Mouse (Mus musculus) stomach, embryonic 15.5 days (tissue): ENCODE measurements around the gene Cyp3a13. TPM values are rescaled to one million over a fixed set of nuclear protein-coding genes. Genes with fewer than 3 reads are reported as not detected.
A peak's percentile ranks its signal among the peaks of the same experiment; 100 is the strongest.
"Not testable (repeated sequence)": the region's sequence is repeated elsewhere in the genome, so short reads cannot be mapped to it uniquely, and the experiment has no call there.

Source experiments
- ATAC-seq: fragments of 200-750 bp; cut with Nextera tagmentation; 2 replicates; pipeline ENCODE4 v1.8.0; 2017; ENCODE audit warnings: low read depth, moderate number of reproducible peaks, moderate TSS enrichment; ENCODE audit not compliant: insufficient read depth, low FRiP score
- H3K27ac ChIP-seq: fragments of 300-500 bp; sonication (generic); 2 replicates; pipeline ENCODE4 v1.5.1; 2015; ENCODE audit warnings: mild to moderate bottlenecking, inconsistent platforms
- H3K27me3 ChIP-seq: fragments of 300-500 bp; sonication (generic); replicated peaks from 2 replicates; pipeline ENCODE4 v1.6.1; 2015; ENCODE audit warnings: inconsistent platforms
- H3K36me3 ChIP-seq: fragments of 300-500 bp; sonication (generic); 2 replicates; pipeline ENCODE4 v1.6.1; 2015; ENCODE audit warnings: inconsistent platforms
- H3K4me1 ChIP-seq: fragments of 300-500 bp; sonication (generic); 2 replicates; pipeline ENCODE4 v1.6.1; 2015; ENCODE audit warnings: inconsistent platforms
- H3K4me2 ChIP-seq: fragments of 300-500 bp; sonication (generic); 2 replicates; pipeline ENCODE4 v1.6.1; 2015; ENCODE audit warnings: mild to moderate bottlenecking, inconsistent platforms
- H3K4me3 ChIP-seq: fragments of 300-500 bp; sonication (generic); replicated peaks from 2 replicates; pipeline ENCODE4 v1.5.1; 2015; ENCODE audit warnings: inconsistent platforms
- H3K9ac ChIP-seq: fragments of 300-500 bp; sonication (generic); 2 replicates; pipeline ENCODE4 v1.6.1; 2015; ENCODE audit warnings: inconsistent platforms
- H3K9me3 ChIP-seq: fragments of 300-500 bp; sonication (generic); 2 replicates; pipeline ENCODE4 v1.6.1; 2016; ENCODE audit warnings: inconsistent platforms
- WGBS: fragments of 180-500 bp; shearing (Covaris S2); methylation state at CpG from one replicate; pipeline ENCODE4 v1.1.7; 2015; 5-methylcytosine and 5-hydroxymethylcytosine counted together
- polyA plus RNA-seq: library from polyadenylated mRNA; unstranded; fragments of >200 nt; fragmentation: Nextera tagmentation; extraction: Ambion mirVana; gene quantifications from 2 replicates; pipeline ENCODE4 v1.2.1, GENCODE M21; 2015

The Cyp3a13 gene
- 9.3 and 10.4 TPM in 2 replicates for polyA plus RNA-seq

DNA sequence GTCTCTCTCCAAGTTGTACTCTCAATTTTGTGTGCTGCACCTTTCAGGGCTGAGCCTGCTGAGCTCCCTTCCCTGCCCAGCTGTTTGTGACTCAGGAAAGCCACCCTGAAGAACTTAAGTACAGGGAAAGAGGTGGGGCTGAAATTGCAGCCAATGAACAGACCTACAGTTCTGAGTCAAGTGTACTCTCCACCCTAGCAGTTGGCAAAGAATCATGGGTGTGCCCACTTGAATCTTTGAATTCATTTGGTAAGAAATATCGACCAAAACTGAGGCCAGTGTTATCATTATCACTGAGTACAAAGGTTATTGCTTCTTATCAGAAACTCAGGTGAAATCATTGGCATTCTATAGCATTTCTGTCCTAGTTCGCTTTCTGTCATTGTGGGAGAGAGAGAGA, at the start of gene Cyp3a13:
Gene Cyp3a13 (minus strand): TSS at position 88 of the 400 bp plus-strand sequence.
- no peaks in the 10 kb centered on the region for H3K27me3 ChIP-seq
- H3K4me1 ChIP-seq: no peaks in the 10 kb centered on the region
- H3K4me2 ChIP-seq: peak within 1 kb of the TSS; percentile 27; the same call in 1 of the 2 replicates
- no peaks in the 10 kb centered on the region for H3K9me3 ChIP-seq
- H3K27ac ChIP-seq: peak within 1 kb of the TSS; percentile 78
- no peak within 1 kb of the TSS for H3K9ac ChIP-seq
- peak within 1 kb of the TSS; percentile 11 for H3K4me3 ChIP-seq
- peak; percentile 86 for ATAC-seq
- H3K36me3 ChIP-seq: no peaks in the 10 kb centered on the region
- WGBS: 46% methylated on average over 2 of the region's 2 CpGs

DNA sequence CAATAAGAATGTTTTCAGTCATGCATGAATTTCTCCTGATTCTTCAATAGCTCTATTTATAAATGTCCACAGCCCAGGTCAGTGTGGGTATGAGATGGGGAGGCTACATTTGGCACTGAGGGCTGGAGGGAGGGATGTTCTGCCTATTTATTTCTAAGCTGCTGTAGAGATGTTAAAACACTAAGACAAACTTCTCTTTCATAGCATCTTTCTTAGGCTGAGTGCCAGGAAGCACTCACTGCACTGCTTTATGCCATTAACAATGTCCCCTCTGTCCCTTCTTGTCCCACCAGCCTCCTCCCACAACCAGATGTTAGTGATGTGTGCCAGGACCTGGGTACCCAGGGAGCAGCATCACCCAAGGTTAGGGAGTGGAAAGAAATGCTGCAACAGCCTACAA, 45.1 kb upstream of the Cyp3a13 start:
- Histone ChIP-seq H3K4me3 (no peak overlapping the region), H3K36me3 (no peaks in the 10 kb centered on the region), H3K27me3 (no peaks in the 10 kb centered on the region), H3K4me2 (no peak overlapping the region), H3K4me1 (no peaks in the 10 kb centered on the region), H3K9ac (no peak overlapping the region), H3K9me3 (no peaks in the 10 kb centered on the region), H3K27ac (no peak overlapping the region)
- no peak for ATAC-seq

DNA sequence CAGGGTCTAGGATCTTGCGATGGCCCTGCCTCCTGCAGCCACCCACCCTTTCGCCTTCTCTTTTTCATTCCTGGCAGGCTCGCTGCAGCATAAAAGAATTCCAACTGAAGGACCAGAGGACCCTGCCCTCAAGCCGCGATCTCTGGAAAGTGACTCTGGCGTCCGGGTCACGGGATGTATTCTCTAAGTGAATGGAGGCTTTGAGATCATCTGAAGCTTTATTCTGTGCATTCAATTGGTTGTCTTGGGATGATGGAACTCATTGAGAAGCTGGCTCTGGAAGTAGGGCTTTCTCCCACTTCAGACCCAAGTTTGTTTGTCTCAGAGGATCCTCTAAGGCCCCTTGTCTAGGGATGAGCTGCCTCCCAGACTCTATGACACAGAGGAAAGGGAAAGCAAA, 41.5 kb upstream of the Cyp3a13 start, which contains the start of gene Gjc3:
Gene Gjc3 (minus strand): TSS at position 154 of the 400 bp plus-strand sequence.
- H3K27ac ChIP-seq: no peak within 1 kb of the TSS
- no peak for ATAC-seq
- no peak within 1 kb of the TSS for H3K4me2 ChIP-seq
- H3K9me3 ChIP-seq: no peaks in the 10 kb centered on the region
- H3K27me3 ChIP-seq: no peaks in the 10 kb centered on the region
- H3K4me1 ChIP-seq: no peaks in the 10 kb centered on the region
- no peak within 1 kb of the TSS for H3K4me3 ChIP-seq
- no peaks in the 10 kb centered on the region for H3K36me3 ChIP-seq
- H3K9ac ChIP-seq: no peak within 1 kb of the TSS
- WGBS: 78% methylated on average over 8 of the region's 8 CpGs

DNA sequence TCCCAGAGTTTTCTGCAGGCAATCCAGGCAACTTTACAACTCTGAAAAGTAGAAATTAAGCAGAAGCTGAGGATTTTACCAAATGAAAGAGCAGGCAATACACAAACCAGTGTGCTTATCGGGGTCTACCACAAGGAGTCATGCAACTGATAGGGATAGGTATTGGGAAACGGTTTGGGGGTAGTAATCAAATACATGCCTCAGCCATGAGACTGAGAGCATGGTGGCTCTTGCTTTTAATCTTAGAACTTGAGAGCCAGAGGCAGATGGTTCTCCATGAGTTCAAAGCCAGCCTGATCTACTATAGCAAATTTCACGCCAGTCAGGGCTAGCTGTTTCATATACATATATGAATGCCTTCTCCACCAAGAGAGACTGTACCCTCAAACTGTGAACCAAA, 35.0 kb upstream of the Cyp3a13 start:
- Histone ChIP-seq H3K36me3 (no peaks in the 10 kb centered on the region), H3K9ac (no peak overlapping the region), H3K9me3 (no peaks in the 10 kb centered on the region), H3K4me3 (no peak overlapping the region), H3K4me1 (no peaks in the 10 kb centered on the region), H3K27me3 (no peaks in the 10 kb centered on the region), H3K4me2 (no peak overlapping the region), H3K27ac (no peak overlapping the region)
- ATAC-seq: no peak
- 84% methylated on average over 3 of the region's 3 CpGs for WGBS

DNA sequence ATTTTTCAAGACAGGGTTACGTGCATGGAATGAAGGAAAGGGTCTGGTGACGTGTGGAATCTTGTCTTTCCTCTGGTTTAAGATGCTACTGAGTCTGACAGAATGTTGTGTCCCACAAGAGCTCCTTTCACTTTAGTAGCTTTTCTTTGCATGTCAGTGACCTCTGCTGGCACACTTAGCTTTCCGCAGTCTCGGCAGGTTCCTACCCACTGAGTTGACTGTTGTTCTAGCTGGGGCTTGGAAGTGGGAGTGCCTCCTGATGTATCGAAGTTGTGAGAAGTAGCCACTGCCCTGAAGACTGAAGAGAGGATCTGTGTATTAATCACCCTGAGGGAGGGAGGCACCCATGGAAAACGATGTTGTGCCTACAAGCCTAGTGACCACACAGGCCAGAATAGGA, 29.8 kb upstream of the Cyp3a13 start:
- H3K4me2 ChIP-seq: no peak overlapping the region
- H3K4me1 ChIP-seq: no peaks in the 10 kb centered on the region
- no peak overlapping the region for H3K9ac ChIP-seq
- H3K36me3 ChIP-seq: no peaks in the 10 kb centered on the region
- no peaks in the 10 kb centered on the region for H3K27me3 ChIP-seq
- H3K9me3 ChIP-seq: no peaks in the 10 kb centered on the region
- no peak overlapping the region for H3K27ac ChIP-seq
- no peak for ATAC-seq
- WGBS: 27% methylated on average over 6 of the region's 6 CpGs
- no peak overlapping the region for H3K4me3 ChIP-seq

DNA sequence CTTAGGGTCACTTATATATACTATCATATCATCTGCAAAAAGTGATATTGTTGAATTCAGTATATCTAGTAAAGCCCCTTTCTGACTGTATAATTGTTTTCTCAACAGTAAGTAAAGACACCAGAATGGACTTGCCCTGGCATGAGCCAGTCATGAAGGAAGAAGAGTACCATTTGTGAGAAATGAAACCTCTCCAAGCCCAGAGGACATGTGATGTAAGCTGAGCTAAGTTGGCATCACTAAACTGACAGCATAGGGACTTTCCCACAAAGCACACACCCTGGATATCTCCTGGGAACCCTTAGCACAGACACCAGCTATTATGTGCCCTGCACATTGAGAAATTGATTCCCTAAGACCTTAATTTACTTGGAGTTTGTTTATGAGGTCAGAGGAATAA, 25.9 kb upstream of the Cyp3a13 start:
- Histone ChIP-seq H3K9me3 (no peaks in the 10 kb centered on the region), H3K27me3 (no peaks in the 10 kb centered on the region), H3K9ac (no peak overlapping the region), H3K27ac (no peak overlapping the region), H3K4me3 (no peak overlapping the region), H3K36me3 (no peaks in the 10 kb centered on the region), H3K4me1 (no peaks in the 10 kb centered on the region), H3K4me2 (no peak overlapping the region)
- no peak for ATAC-seq

DNA sequence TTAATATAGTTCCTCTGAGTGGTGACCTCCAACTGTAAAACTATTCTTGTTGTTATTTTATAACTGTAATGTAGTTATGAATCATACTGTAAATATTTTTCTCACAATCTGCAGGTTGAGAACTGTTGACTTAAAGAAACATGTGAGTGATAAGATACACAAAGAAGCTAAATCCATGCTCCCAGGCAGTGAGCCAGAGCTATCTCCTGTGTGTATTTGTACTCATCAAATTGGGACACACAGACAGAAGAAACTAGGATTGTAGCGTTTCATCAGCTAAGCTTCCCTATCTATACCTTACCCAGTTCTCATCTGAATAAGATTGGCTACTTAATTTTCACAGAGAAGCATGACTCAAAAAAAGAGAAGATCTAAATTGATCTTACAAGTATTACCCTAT, 21.7 kb upstream of the Cyp3a13 start:
- Histone ChIP-seq H3K27ac (no peak overlapping the region), H3K9ac (no peak overlapping the region), H3K4me1 (no peaks in the 10 kb centered on the region), H3K36me3 (no peaks in the 10 kb centered on the region), H3K27me3 (no peaks in the 10 kb centered on the region), H3K9me3 (no peaks in the 10 kb centered on the region), H3K4me2 (no peak overlapping the region), H3K4me3 (no peak overlapping the region)
- no peak for ATAC-seq
- WGBS: 56% methylated on average over 1 of the region's 1 CpGs

DNA sequence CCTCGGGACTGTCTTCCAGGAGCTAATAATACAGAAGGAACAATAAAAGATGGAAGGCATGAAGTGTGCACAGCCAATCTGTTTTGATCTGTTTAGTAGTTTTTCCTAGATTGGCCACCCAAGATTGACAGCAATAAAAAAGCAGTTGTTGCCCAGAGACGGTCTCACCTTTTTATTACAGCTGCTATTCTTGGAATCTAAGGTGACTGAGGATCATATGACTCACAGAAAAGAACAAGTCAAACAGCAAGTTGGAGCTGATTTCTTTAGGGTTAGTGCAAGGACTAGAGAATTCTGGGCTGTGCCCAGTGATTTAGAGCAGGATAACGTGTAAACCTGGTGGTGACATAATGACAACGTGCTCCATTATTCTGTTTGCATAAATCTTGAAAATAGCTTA, 19.5 kb upstream of the Cyp3a13 start:
- Histone ChIP-seq H3K4me2 (no peak overlapping the region), H3K9me3 (no peaks in the 10 kb centered on the region), H3K36me3 (no peaks in the 10 kb centered on the region), H3K27me3 (no peaks in the 10 kb centered on the region), H3K27ac (no peak overlapping the region), H3K4me1 (no peaks in the 10 kb centered on the region), H3K9ac (no peak overlapping the region), H3K4me3 (no peak overlapping the region)
- WGBS: 62% methylated on average over 4 of the region's 4 CpGs
- no peak for ATAC-seq

DNA sequence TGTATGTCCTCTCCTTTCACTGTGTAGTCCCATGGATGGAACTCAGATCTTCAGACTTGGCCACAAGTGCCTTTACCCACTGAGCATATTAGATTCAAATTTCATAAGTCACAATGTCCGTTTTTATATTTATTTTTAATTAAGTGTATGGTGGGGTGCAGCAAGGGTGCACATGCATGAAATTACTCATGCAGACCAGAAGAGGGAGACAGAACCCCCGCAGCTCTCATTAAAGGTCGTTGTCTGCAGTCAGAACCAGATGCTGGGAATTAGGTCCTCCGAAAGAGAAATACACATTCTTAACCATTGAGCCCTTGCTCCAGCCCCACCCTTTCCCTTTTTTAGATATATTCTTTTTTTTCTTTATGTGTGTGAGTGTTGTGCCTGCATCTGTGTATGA, 15.8 kb upstream of the Cyp3a13 start:
- H3K9me3 ChIP-seq: no peaks in the 10 kb centered on the region
- H3K9ac ChIP-seq: no peak overlapping the region
- H3K4me3 ChIP-seq: no peak overlapping the region
- no peaks in the 10 kb centered on the region for H3K4me1 ChIP-seq
- ATAC-seq: no peak
- no peak overlapping the region for H3K4me2 ChIP-seq
- WGBS: 63% methylated on average over 4 of the region's 4 CpGs
- no peaks in the 10 kb centered on the region for H3K27me3 ChIP-seq
- H3K36me3 ChIP-seq: no peaks in the 10 kb centered on the region
- no peak overlapping the region for H3K27ac ChIP-seq

DNA sequence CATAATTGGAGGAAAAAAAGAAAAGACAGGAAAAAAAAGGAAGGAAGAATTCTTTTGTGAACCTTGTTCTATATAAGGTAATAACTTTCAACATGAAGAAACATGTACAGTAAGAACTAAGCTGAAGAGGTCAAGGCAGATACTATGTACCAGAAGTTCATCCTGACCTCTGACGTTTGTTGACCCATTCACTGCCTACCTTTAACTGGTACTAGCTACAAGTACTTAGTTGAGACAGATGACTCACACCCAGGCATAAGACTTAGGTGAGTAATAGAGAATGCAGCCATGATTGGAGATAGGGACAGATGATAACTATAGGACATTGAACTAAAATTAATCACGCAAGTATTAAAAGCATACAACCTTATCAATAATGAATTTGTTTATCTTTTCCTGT, 15.1 kb upstream of the Cyp3a13 start:
- no peaks in the 10 kb centered on the region for H3K4me1 ChIP-seq
- no peak for ATAC-seq
- 86% methylated on average over 2 of the region's 2 CpGs for WGBS

DNA sequence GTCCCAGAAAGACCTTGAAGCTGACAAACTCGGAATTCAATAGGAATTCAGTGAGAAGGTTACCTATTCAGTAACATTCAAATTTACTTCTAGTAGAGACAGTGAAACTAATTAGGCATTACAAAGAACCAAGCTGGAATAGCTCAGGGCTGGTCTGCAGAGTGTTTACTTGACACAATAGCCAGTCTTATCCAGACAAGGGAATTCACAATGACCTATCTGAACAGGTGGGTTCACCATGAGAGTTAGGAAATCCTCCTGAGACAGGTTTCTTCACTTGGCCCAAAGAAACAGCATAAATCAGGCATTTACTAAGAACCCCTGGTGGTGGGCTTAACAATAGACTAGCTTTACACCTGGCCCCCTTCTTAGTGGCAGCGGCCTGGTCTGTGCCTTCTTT, 12.5 kb upstream of the Cyp3a13 start:
- H3K9me3 ChIP-seq, H3K27ac ChIP-seq, H3K4me1 ChIP-seq, H3K36me3 ChIP-seq, H3K4me3 ChIP-seq, ATAC-seq, H3K27me3 ChIP-seq, H3K9ac ChIP-seq, H3K4me2 ChIP-seq: not testable (repeated sequence)
- 59% methylated on average over 2 of the region's 2 CpGs for WGBS

More for the DNA sequence above, 15.1 kb upstream of the Cyp3a13 start:
- Histone ChIP-seq H3K27ac (no peak overlapping the region), H3K27me3 (no peaks in the 10 kb centered on the region), H3K9me3 (no peaks in the 10 kb centered on the region), H3K36me3 (no peaks in the 10 kb centered on the region), H3K4me3 (no peak overlapping the region), H3K9ac (no peak overlapping the region), H3K4me2 (no peak overlapping the region)

DNA sequence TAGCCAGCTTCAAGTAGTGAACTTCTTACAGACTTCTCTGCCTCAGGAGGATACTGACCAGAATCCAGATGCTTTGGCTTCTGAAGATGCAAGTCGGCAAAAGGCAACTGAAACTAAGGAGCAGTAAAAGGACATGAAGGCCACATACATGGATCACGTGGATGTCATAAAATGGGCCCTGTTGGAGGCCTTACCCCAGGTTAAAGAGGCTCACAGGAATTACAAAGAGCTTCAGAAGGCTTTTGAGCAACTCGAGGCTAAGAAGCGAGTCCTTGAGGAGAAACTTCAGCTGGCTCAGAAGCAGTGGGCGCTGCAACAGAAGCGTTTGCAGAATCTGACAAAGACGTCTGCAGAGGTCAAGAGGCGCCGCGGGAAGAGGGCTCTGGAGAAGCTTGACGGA, 7.0 kb upstream of the Cyp3a13 start:
- ATAC-seq: no peak
- Histone ChIP-seq H3K27me3 (no peaks in the 10 kb centered on the region), H3K4me3 (no peak overlapping the region), H3K9me3 (no peaks in the 10 kb centered on the region), H3K36me3 (no peaks in the 10 kb centered on the region), H3K4me1 (no peaks in the 10 kb centered on the region), H3K9ac (no peak overlapping the region), H3K4me2 (no peak overlapping the region), H3K27ac (no peak overlapping the region)
- 73% methylated on average over 11 of the region's 11 CpGs for WGBS

DNA sequence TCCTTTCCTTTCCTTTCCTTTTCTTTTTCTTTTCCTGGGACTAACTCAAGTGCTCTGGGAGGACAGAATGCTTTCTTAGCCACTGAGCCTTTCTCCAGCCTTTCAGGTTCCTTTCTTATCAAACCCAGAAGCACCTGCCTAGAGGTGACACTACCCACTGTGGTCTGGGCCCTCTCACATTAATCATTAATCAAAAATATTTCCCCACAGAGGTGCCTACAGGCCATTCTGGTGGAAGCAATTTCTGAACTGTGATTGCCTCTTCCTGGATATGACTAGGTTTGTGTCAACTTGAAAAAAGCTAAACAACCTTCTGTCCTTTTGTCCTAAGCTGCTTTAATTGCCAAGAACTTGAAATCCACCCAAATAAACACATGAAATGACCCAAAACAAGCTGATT, 752 bp upstream of the Cyp3a13 start:
- H3K27me3 ChIP-seq: no peaks in the 10 kb centered on the region
- ATAC-seq: peak; percentile 84
- no peaks in the 10 kb centered on the region for H3K9me3 ChIP-seq
- H3K27ac ChIP-seq: peak overlapping the region; percentile 78
- H3K36me3 ChIP-seq: no peaks in the 10 kb centered on the region
- H3K4me2 ChIP-seq: 0 out of 2 replicates have a peak overlapping the region, but pooled peaks have one; percentile 3
- H3K4me3 ChIP-seq: no peak overlapping the region
- no peak overlapping the region for H3K9ac ChIP-seq
- no peaks in the 10 kb centered on the region for H3K4me1 ChIP-seq
